Mouse (Mus musculus): Measurements from ENCODE around the gene Vmn1r236. TPM values are rescaled to one million over a fixed set of nuclear protein-coding genes. Genes with fewer than 3 reads are reported as not detected.

Gene Vmn1r236
- polyA plus RNA-seq (2014; fragmentation: Nextera tagmentation; extraction: Ambion mirVana), result not detected in 2 replicates

- H3K4me2 ChIP-seq (ENCODE audit: low read length), result no peak within 1 kb of the TSS
- H3K27me3 ChIP-seq (replicated peaks; ENCODE audit: control insufficient read depth, insufficient read depth, low read length), result no peaks in the 10 kb centered on the region
- WGBS, result 74% methylated on average over 3 of the region's 3 CpGs
- ATAC-seq (replicated peaks; ENCODE audit: low FRiP score, low TSS enrichment, low read depth), result no peak
- no peak within 1 kb of the TSS for H3K9ac ChIP-seq (ENCODE audit: low read length)
- H3K27ac ChIP-seq (ENCODE audit: low read depth), result no peak within 1 kb of the TSS
- no peak for DNase-seq (ENCODE audit: low spot score)
- no peaks in the 10 kb centered on the region for H3K4me1 ChIP-seq (replicated peaks; ENCODE audit: control insufficient read depth, insufficient read depth, low read length)
- no peak within 1 kb of the TSS for H3K4me3 ChIP-seq (ENCODE audit: low read depth, low read length)
- no peaks in the 10 kb centered on the region for H3K9me3 ChIP-seq (ENCODE audit: control insufficient read depth, low read length)
- no peaks in the 10 kb centered on the region for H3K36me3 ChIP-seq (ENCODE audit: control insufficient read depth, insufficient read depth, low read length)
Observed at GRCm38 (mm10) chr17:21282642-21283041, at the start of gene Vmn1r236. Gene Vmn1r236, plus strand, starts transcription at chr17:21282942.

- no peak for DNase-seq (ENCODE audit: low spot score)
- H3K4me1 ChIP-seq (replicated peaks; ENCODE audit: control insufficient read depth, insufficient read depth, low read length), result no peaks in the 10 kb centered on the region
- no peaks in the 10 kb centered on the region for H3K36me3 ChIP-seq (ENCODE audit: control insufficient read depth, insufficient read depth, low read length)
- H3K4me3 ChIP-seq (ENCODE audit: low read depth, low read length), result no peak within 1 kb of the TSS
- H3K9me3 ChIP-seq (ENCODE audit: control insufficient read depth, low read length), result no peaks in the 10 kb centered on the region
- no peak within 1 kb of the TSS for H3K9ac ChIP-seq (ENCODE audit: low read length)
- no peak within 1 kb of the TSS for H3K4me2 ChIP-seq (ENCODE audit: low read length)
- H3K27ac ChIP-seq (ENCODE audit: low read depth), result no peak within 1 kb of the TSS
- no peaks in the 10 kb centered on the region for H3K27me3 ChIP-seq (replicated peaks; ENCODE audit: control insufficient read depth, insufficient read depth, low read length)
- no peak for ATAC-seq (replicated peaks; ENCODE audit: low FRiP score, low TSS enrichment, low read depth)
Observed at GRCm38 (mm10) chr17:21256111-21256510, 26.6 kb upstream of the Vmn1r236 start, which contains the start of gene Vmn1r235. Gene Vmn1r235, plus strand, starts transcription at chr17:21256411.

- Histone ChIP-seq H3K9ac (ENCODE audit: low read length) (no peak overlapping the region), H3K4me2 (ENCODE audit: low read length) (no peak overlapping the region), H3K27me3 (replicated peaks; ENCODE audit: control insufficient read depth, insufficient read depth, low read length) (no peaks in the 10 kb centered on the region), H3K9me3 (ENCODE audit: control insufficient read depth, low read length) (no peaks in the 10 kb centered on the region), H3K27ac (ENCODE audit: low read depth) (no peak overlapping the region), H3K36me3 (ENCODE audit: control insufficient read depth, insufficient read depth, low read length) (no peaks in the 10 kb centered on the region), H3K4me1 (replicated peaks; ENCODE audit: control insufficient read depth, insufficient read depth, low read length) (no peaks in the 10 kb centered on the region), H3K4me3 (ENCODE audit: low read depth, low read length) (no peak overlapping the region)
- DNase-seq (ENCODE audit: low spot score), result no peak
- peak; percentile 58; the same call in 1 of the 2 replicates for ATAC-seq (replicated peaks; ENCODE audit: low FRiP score, low TSS enrichment, low read depth)
- WGBS, result 13% methylated on average over 4 of the region's 4 CpGs
Observed at GRCm38 (mm10) chr17:21272103-21272502, 10.6 kb upstream of the Vmn1r236 start.

- no peak for DNase-seq (ENCODE audit: low spot score)
- no peak for ATAC-seq (replicated peaks; ENCODE audit: low FRiP score, low TSS enrichment, low read depth)
- Histone ChIP-seq H3K36me3 (ENCODE audit: control insufficient read depth, insufficient read depth, low read length) (no peaks in the 10 kb centered on the region), H3K4me2 (ENCODE audit: low read length) (no peak overlapping the region), H3K4me3 (ENCODE audit: low read depth, low read length) (no peak overlapping the region), H3K27ac (ENCODE audit: low read depth) (no peak overlapping the region), H3K4me1 (replicated peaks; ENCODE audit: control insufficient read depth, insufficient read depth, low read length) (no peaks in the 10 kb centered on the region), H3K9ac (ENCODE audit: low read length) (no peak overlapping the region), H3K9me3 (ENCODE audit: control insufficient read depth, low read length) (no peaks in the 10 kb centered on the region), H3K27me3 (replicated peaks; ENCODE audit: control insufficient read depth, insufficient read depth, low read length) (no peaks in the 10 kb centered on the region)
Observed at GRCm38 (mm10) chr17:21284395-21284794, 1.7 kb downstream of the Vmn1r236 start.

GRCm38 (mm10) chr17:21289695-21290094, 7.0 kb downstream of the Vmn1r236 start:
- Histone ChIP-seq H3K27ac (ENCODE audit: low read depth) (no peak overlapping the region), H3K9me3 (ENCODE audit: control insufficient read depth, low read length) (no peaks in the 10 kb centered on the region), H3K4me3 (ENCODE audit: low read depth, low read length) (no peak overlapping the region), H3K9ac (ENCODE audit: low read length) (no peak overlapping the region), H3K4me2 (ENCODE audit: low read length) (no peak overlapping the region), H3K36me3 (ENCODE audit: control insufficient read depth, insufficient read depth, low read length) (no peaks in the 10 kb centered on the region), H3K27me3 (replicated peaks; ENCODE audit: control insufficient read depth, insufficient read depth, low read length) (no peaks in the 10 kb centered on the region), H3K4me1 (replicated peaks; ENCODE audit: control insufficient read depth, insufficient read depth, low read length) (no peaks in the 10 kb centered on the region)
- no peak for ATAC-seq (replicated peaks; ENCODE audit: low FRiP score, low TSS enrichment, low read depth)
- no peak for DNase-seq (ENCODE audit: low spot score)

GRCm38 (mm10) chr17:21311565-21311964, 28.8 kb downstream of the Vmn1r236 start, which contains the start of gene Vmn1r237:
Gene Vmn1r237, plus strand, starts transcription at chr17:21311865.
- no peak for DNase-seq (ENCODE audit: low spot score)

More at GRCm38 (mm10) chr17:21311565-21311964, 28.8 kb downstream of the Vmn1r236 start, which contains the start of gene Vmn1r237:
- ATAC-seq (replicated peaks; ENCODE audit: low FRiP score, low TSS enrichment, low read depth), result no peak
- Histone ChIP-seq H3K36me3 (ENCODE audit: control insufficient read depth, insufficient read depth, low read length) (no peaks in the 10 kb centered on the region), H3K27me3 (replicated peaks; ENCODE audit: control insufficient read depth, insufficient read depth, low read length) (no peaks in the 10 kb centered on the region), H3K9ac (ENCODE audit: low read length) (no peak within 1 kb of the TSS), H3K4me2 (ENCODE audit: low read length) (no peak within 1 kb of the TSS), H3K9me3 (ENCODE audit: control insufficient read depth, low read length) (no peaks in the 10 kb centered on the region), H3K27ac (ENCODE audit: low read depth) (no peak within 1 kb of the TSS), H3K4me3 (ENCODE audit: low read depth, low read length) (no peak within 1 kb of the TSS), H3K4me1 (replicated peaks; ENCODE audit: control insufficient read depth, insufficient read depth, low read length) (no peaks in the 10 kb centered on the region)

Small RNAs within 50 kb of the gene (microRNA-seq; reads per million reads assigned to microRNA genes)
- gene Gm26384, result not detected

Other genes with a start within 250 kb of the Vmn1r236 start
- gene Vmn1r234, start 56.9 kb upstream of the Vmn1r236 start, polyA plus RNA-seq (2014; fragmentation: Nextera tagmentation; extraction: Ambion mirVana), result not detected in 2 replicates
- not detected in 2 replicates for gene Vmn1r235, start 26.5 kb upstream of the Vmn1r236 start, polyA plus RNA-seq (2014; fragmentation: Nextera tagmentation; extraction: Ambion mirVana)
- not detected in 2 replicates for gene Vmn1r237, start 28.9 kb downstream of the Vmn1r236 start, polyA plus RNA-seq (2014; fragmentation: Nextera tagmentation; extraction: Ambion mirVana)
- 3.1 and 3.4 TPM in 2 replicates for gene Zfp677, start 100.8 kb downstream of the Vmn1r236 start, polyA plus RNA-seq (2014; fragmentation: Nextera tagmentation; extraction: Ambion mirVana)
- gene Zfp54, start 140.3 kb downstream of the Vmn1r236 start, polyA plus RNA-seq (2014; fragmentation: Nextera tagmentation; extraction: Ambion mirVana), result 4.8 and 6.1 TPM in 2 replicates
- gene Zfp51, start 167.4 kb downstream of the Vmn1r236 start, polyA plus RNA-seq (2014; fragmentation: Nextera tagmentation; extraction: Ambion mirVana), result 14.3 and 16.5 TPM in 2 replicates
- 13.3 and 13.7 TPM in 2 replicates for gene Zfp53, start 206.1 kb downstream of the Vmn1r236 start, polyA plus RNA-seq (2014; fragmentation: Nextera tagmentation; extraction: Ambion mirVana)

Data from intestine, embryonic 14.5 days (tissue).